Mouse (Mus musculus): ENCODE measurements around the gene Vtcn1. TPM values are rescaled to one million over a fixed set of nuclear protein-coding genes. Genes with fewer than 3 reads are reported as not detected.

Vtcn1 gene
- polyA plus RNA-seq, 1 experiment from 2014 or later: not detected

GRCm38 (mm10) chr3:100881403-100881802, 56.1 kb downstream of the Vtcn1 start:
- Histone ChIP-seq H3K9me3 (ENCODE audit: control insufficient read depth, low read length) (no peaks in the 10 kb centered on the region), H3K9ac (replicated peaks; ENCODE audit: low read depth, low read length) (no peak overlapping the region), H3K27ac (ENCODE audit: low read length) (no peak overlapping the region), H3K36me3 (ENCODE audit: control insufficient read depth, insufficient read depth) (no peaks in the 10 kb centered on the region), H3K4me3 (replicated peaks; ENCODE audit: low read length) (no peak overlapping the region), H3K4me2 (ENCODE audit: low read length) (no peak overlapping the region), H3K27me3 (replicated peaks; ENCODE audit: control insufficient read depth, insufficient read depth, low read length) (no peaks in the 10 kb centered on the region), H3K4me1 (replicated peaks; ENCODE audit: control insufficient read depth, insufficient read depth, low read length) (peaks cover 3% of the 10 kb centered on the region; the same call in 1 of the 2 replicates)
- ATAC-seq: 0 out of 2 replicates have a peak, but pooled peaks have one; percentile 33
- WGBS: 75% methylated on average over 6 of the region's 6 CpGs

GRCm38 (mm10) chr3:100881843-100882634, 56.8 kb downstream of the Vtcn1 start:
- ATAC-seq: peak; percentile 64; the same call in 1 of the 2 replicates
- Histone ChIP-seq H3K9me3 (ENCODE audit: control insufficient read depth, low read length) (peaks cover 2% of the 10 kb centered on the region; the same call in 1 of the 2 replicates), H3K27me3 (replicated peaks; ENCODE audit: control insufficient read depth, insufficient read depth, low read length) (no peaks in the 10 kb centered on the region), H3K4me2 (ENCODE audit: low read length) (no peak overlapping the region), H3K4me3 (replicated peaks; ENCODE audit: low read length) (no peak overlapping the region), H3K9ac (replicated peaks; ENCODE audit: low read depth, low read length) (no peak overlapping the region), H3K36me3 (ENCODE audit: control insufficient read depth, insufficient read depth) (no peaks in the 10 kb centered on the region), H3K27ac (ENCODE audit: low read length) (no peak overlapping the region), H3K4me1 (replicated peaks; ENCODE audit: control insufficient read depth, insufficient read depth, low read length) (peaks cover 3% of the 10 kb centered on the region; the same call in 1 of the 2 replicates)
- WGBS: 64% methylated on average over 9 of the region's 9 CpGs

GRCm38 (mm10) chr3:100889234-100889633, 64.0 kb downstream of the Vtcn1 start:
- no peak overlapping the region for H3K9ac ChIP-seq (replicated peaks; ENCODE audit: low read depth, low read length)
- no peak for ATAC-seq
- H3K27me3 ChIP-seq (replicated peaks; ENCODE audit: control insufficient read depth, insufficient read depth, low read length): no peaks in the 10 kb centered on the region
- H3K36me3 ChIP-seq (ENCODE audit: control insufficient read depth, insufficient read depth): no peaks in the 10 kb centered on the region
- no peak overlapping the region for H3K27ac ChIP-seq (ENCODE audit: low read length)
- no peak overlapping the region for H3K4me2 ChIP-seq (ENCODE audit: low read length)
- H3K9me3 ChIP-seq (ENCODE audit: control insufficient read depth, low read length): peaks cover 2% of the 10 kb centered on the region; the same call in 1 of the 2 replicates
- H3K4me3 ChIP-seq (replicated peaks; ENCODE audit: low read length): no peak overlapping the region
- no peaks in the 10 kb centered on the region for H3K4me1 ChIP-seq (replicated peaks; ENCODE audit: control insufficient read depth, insufficient read depth, low read length)
- 76% methylated on average over 1 of the region's 1 CpGs for WGBS

GRCm38 (mm10) chr3:100890406-100890805, 65.1 kb downstream of the Vtcn1 start:
- no peak overlapping the region for H3K4me3 ChIP-seq (replicated peaks; ENCODE audit: low read length)
- no peaks in the 10 kb centered on the region for H3K27me3 ChIP-seq (replicated peaks; ENCODE audit: control insufficient read depth, insufficient read depth, low read length)
- no peak overlapping the region for H3K9ac ChIP-seq (replicated peaks; ENCODE audit: low read depth, low read length)
- H3K4me1 ChIP-seq (replicated peaks; ENCODE audit: control insufficient read depth, insufficient read depth, low read length): no peaks in the 10 kb centered on the region
- no peak overlapping the region for H3K4me2 ChIP-seq (ENCODE audit: low read length)
- 89% methylated on average over 3 of the region's 3 CpGs for WGBS
- peaks cover 2% of the 10 kb centered on the region; the same call in 1 of the 2 replicates for H3K9me3 ChIP-seq (ENCODE audit: control insufficient read depth, low read length)
- no peak for ATAC-seq
- no peak overlapping the region for H3K27ac ChIP-seq (ENCODE audit: low read length)
- H3K36me3 ChIP-seq (ENCODE audit: control insufficient read depth, insufficient read depth): no peaks in the 10 kb centered on the region

GRCm38 (mm10) chr3:100892383-100893335, 67.4 kb downstream of the Vtcn1 start:
- no peak overlapping the region for H3K4me3 ChIP-seq (replicated peaks; ENCODE audit: low read length)
- no peaks in the 10 kb centered on the region for H3K4me1 ChIP-seq (replicated peaks; ENCODE audit: control insufficient read depth, insufficient read depth, low read length)
- 61% methylated on average over 11 of the region's 11 CpGs for WGBS

GRCm38 (mm10) chr3:100895500-100895899, 70.2 kb downstream of the Vtcn1 start:
- no peak overlapping the region for H3K4me2 ChIP-seq (ENCODE audit: low read length)
- 35% methylated on average over 6 of the region's 6 CpGs for WGBS

More at GRCm38 (mm10) chr3:100892383-100893335, 67.4 kb downstream of the Vtcn1 start:
- Histone ChIP-seq H3K9me3 (ENCODE audit: control insufficient read depth, low read length) (no peaks in the 10 kb centered on the region), H3K9ac (replicated peaks; ENCODE audit: low read depth, low read length) (no peak overlapping the region), H3K27me3 (replicated peaks; ENCODE audit: control insufficient read depth, insufficient read depth, low read length) (no peaks in the 10 kb centered on the region), H3K4me2 (ENCODE audit: low read length) (no peak overlapping the region), H3K36me3 (ENCODE audit: control insufficient read depth, insufficient read depth) (no peaks in the 10 kb centered on the region), H3K27ac (ENCODE audit: low read length) (no peak overlapping the region)
- no peak for ATAC-seq

GRCm38 (mm10) chr3:100906128-100906527, 80.9 kb downstream of the Vtcn1 start:
- no peak overlapping the region for H3K27ac ChIP-seq (ENCODE audit: low read length)
- no peaks in the 10 kb centered on the region for H3K27me3 ChIP-seq (replicated peaks; ENCODE audit: control insufficient read depth, insufficient read depth, low read length)
- no peaks in the 10 kb centered on the region for H3K36me3 ChIP-seq (ENCODE audit: control insufficient read depth, insufficient read depth)
- H3K9me3 ChIP-seq (ENCODE audit: control insufficient read depth, low read length): no peaks in the 10 kb centered on the region
- H3K4me3 ChIP-seq (replicated peaks; ENCODE audit: low read length): no peak overlapping the region
- ATAC-seq: no peak
- 86% methylated on average over 6 of the region's 6 CpGs for WGBS
- no peaks in the 10 kb centered on the region for H3K4me1 ChIP-seq (replicated peaks; ENCODE audit: control insufficient read depth, insufficient read depth, low read length)
- no peak overlapping the region for H3K4me2 ChIP-seq (ENCODE audit: low read length)
- H3K9ac ChIP-seq (replicated peaks; ENCODE audit: low read depth, low read length): no peak overlapping the region

More at GRCm38 (mm10) chr3:100895500-100895899, 70.2 kb downstream of the Vtcn1 start:
- no peaks in the 10 kb centered on the region for H3K27me3 ChIP-seq (replicated peaks; ENCODE audit: control insufficient read depth, insufficient read depth, low read length)
- no peaks in the 10 kb centered on the region for H3K36me3 ChIP-seq (ENCODE audit: control insufficient read depth, insufficient read depth)
- H3K9me3 ChIP-seq (ENCODE audit: control insufficient read depth, low read length): no peaks in the 10 kb centered on the region
- ATAC-seq: peak; percentile 58
- no peak overlapping the region for H3K9ac ChIP-seq (replicated peaks; ENCODE audit: low read depth, low read length)
- no peak overlapping the region for H3K27ac ChIP-seq (ENCODE audit: low read length)
- H3K4me3 ChIP-seq (replicated peaks; ENCODE audit: low read length): no peak overlapping the region
- no peaks in the 10 kb centered on the region for H3K4me1 ChIP-seq (replicated peaks; ENCODE audit: control insufficient read depth, insufficient read depth, low read length)

GRCm38 (mm10) chr3:100906916-100907315, 81.7 kb downstream of the Vtcn1 start:
- no peak overlapping the region for H3K4me2 ChIP-seq (ENCODE audit: low read length)
- H3K27ac ChIP-seq (ENCODE audit: low read length): no peak overlapping the region
- no peak for ATAC-seq
- H3K9ac ChIP-seq (replicated peaks; ENCODE audit: low read depth, low read length): no peak overlapping the region
- H3K9me3 ChIP-seq (ENCODE audit: control insufficient read depth, low read length): no peaks in the 10 kb centered on the region
- 29% methylated on average over 3 of the region's 3 CpGs for WGBS
- no peaks in the 10 kb centered on the region for H3K27me3 ChIP-seq (replicated peaks; ENCODE audit: control insufficient read depth, insufficient read depth, low read length)
- no peaks in the 10 kb centered on the region for H3K36me3 ChIP-seq (ENCODE audit: control insufficient read depth, insufficient read depth)
- no peak overlapping the region for H3K4me3 ChIP-seq (replicated peaks; ENCODE audit: low read length)
- no peaks in the 10 kb centered on the region for H3K4me1 ChIP-seq (replicated peaks; ENCODE audit: control insufficient read depth, insufficient read depth, low read length)

GRCm38 (mm10) chr3:100908594-100908993, 83.3 kb downstream of the Vtcn1 start:
- Histone ChIP-seq H3K4me3 (replicated peaks; ENCODE audit: low read length) (no peak overlapping the region), H3K4me2 (ENCODE audit: low read length) (no peak overlapping the region), H3K27me3 (replicated peaks; ENCODE audit: control insufficient read depth, insufficient read depth, low read length) (no peaks in the 10 kb centered on the region), H3K36me3 (ENCODE audit: control insufficient read depth, insufficient read depth) (no peaks in the 10 kb centered on the region), H3K27ac (ENCODE audit: low read length) (no peak overlapping the region), H3K4me1 (replicated peaks; ENCODE audit: control insufficient read depth, insufficient read depth, low read length) (no peaks in the 10 kb centered on the region), H3K9ac (replicated peaks; ENCODE audit: low read depth, low read length) (no peak overlapping the region), H3K9me3 (ENCODE audit: control insufficient read depth, low read length) (no peaks in the 10 kb centered on the region)
- 75% methylated on average over 6 of the region's 6 CpGs for WGBS
- no peak for ATAC-seq

Data from forebrain, embryonic 16.5 days (tissue).